Mouse (Mus musculus): ENCODE data around the gene Immp2l.

The Immp2l gene

GRCm38 (mm10) chr12:41991408-41991807, 967.5 kb downstream of the Immp2l start:
- no peak for DNase-seq (ENCODE audit: low spot score in 2 of 2)

All from spleen, postnatal 36 days (tissue).